Mouse (Mus musculus) limb, embryonic 14.5 days (tissue): ENCODE measurements around the gene Gstm6. TPM values are rescaled to one million over a fixed set of nuclear protein-coding genes. Genes with fewer than 3 reads are reported as not detected.
"Not testable (repeated sequence)": the region's sequence is repeated elsewhere in the genome, so short reads cannot be mapped to it uniquely, and the experiment has no call there.

Experiments
- ATAC-seq: fragments of 200-750 bp; cut with Nextera tagmentation; 2 replicates; pipeline ENCODE4 v1.8.0; 2017; ENCODE audit warnings: low read depth, moderate number of reproducible peaks, moderate TSS enrichment; ENCODE audit not compliant: low FRiP score
- DNase-seq: peaks from one replicate; pipeline ENCODE4 v3.0.0-alpha.2; 2015; ENCODE audit warnings: low spot score
- H3K27ac ChIP-seq: fragments of 300-500 bp; sonication (generic); replicated peaks from 2 replicates; pipeline ENCODE4 v1.5.1; 2014; ENCODE audit warnings: low read depth, mild to moderate bottlenecking, low read length, moderate library complexity, mixed read lengths
- H3K27me3 ChIP-seq: fragments of 300-500 bp; sonication (generic); 2 replicates; pipeline ENCODE4 v1.6.1; 2014; ENCODE audit warnings: low read length, mixed read lengths; ENCODE audit not compliant: control insufficient read depth, insufficient read depth
- H3K36me3 ChIP-seq: fragments of 300-500 bp; sonication (generic); 2 replicates; pipeline ENCODE4 v1.6.1; 2014; ENCODE audit warnings: mild to moderate bottlenecking, low read length, moderate library complexity, mixed read lengths; ENCODE audit not compliant: control insufficient read depth, insufficient read depth
- H3K4me1 ChIP-seq: fragments of 300-500 bp; sonication (generic); 2 replicates; pipeline ENCODE4 v1.6.1; 2014; ENCODE audit warnings: antibody characterized with exemption, low read length, mixed read lengths; ENCODE audit not compliant: control insufficient read depth, insufficient read depth
- H3K4me2 ChIP-seq: fragments of 300-500 bp; sonication (generic); replicated peaks from 2 replicates; pipeline ENCODE4 v1.6.1; 2014; ENCODE audit warnings: low read depth, mild to moderate bottlenecking, low read length, moderate library complexity; ENCODE audit not compliant: severe bottlenecking
- H3K4me3 ChIP-seq: fragments of 300-500 bp; sonication (generic); replicated peaks from 2 replicates; pipeline ENCODE4 v1.5.1; 2014; ENCODE audit warnings: low read length
- H3K9ac ChIP-seq: fragments of 300-500 bp; sonication (generic); 2 replicates; pipeline ENCODE4 v1.6.1; 2014; ENCODE audit warnings: mild to moderate bottlenecking, low read depth, low read length, moderate library complexity; ENCODE audit not compliant: severe bottlenecking
- H3K9me3 ChIP-seq: fragments of 300-500 bp; sonication (generic); 2 replicates; pipeline ENCODE4 v1.6.1; 2016; ENCODE audit warnings: low read length; ENCODE audit not compliant: control insufficient read depth
- POLR2A ChIP-seq: fragments of 200-500 bp; IDR thresholded peaks from 2 replicates; pipeline ENCODE4 v1.8.0; 2012; ENCODE audit warnings: inconsistent platforms, mild to moderate bottlenecking, moderate library complexity, borderline replicate concordance; ENCODE audit not compliant: insufficient read depth, insufficient read length; ENCODE audit errors: extremely low read depth
- WGBS: fragments of 180-500 bp; shearing (Covaris S2); extraction: QIAGEN DNeasy Blood & Tissue Kit; methylation state at CpG from one replicate; pipeline ENCODE4 v1.1.7; 2014; 5-methylcytosine and 5-hydroxymethylcytosine counted together
- polyA plus RNA-seq, 2 experiments: library from polyadenylated mRNA; depleted of rRNA in 1 of 2; stranded (reverse) in 1 of 2; unstranded in 1 of 2; fragments of >200 nt; fragmentation: Nextera tagmentation in 1 of 2; extraction: Ambion mirVana in 1 of 2; gene quantifications; 2 replicates each; pipeline versions ENCODE4 v1.2.1 to v1.2.3; 2012 to 2014

Gene Gstm6
- polyA plus RNA-seq (2012; rRNA removed) = 7.3 and 7.6 TPM in 2 replicates
- polyA plus RNA-seq (2014; fragmentation: Nextera tagmentation; extraction: Ambion mirVana) = 9.5 and 13.0 TPM in 2 replicates

- Histone ChIP-seq H3K4me1 (peaks cover 5% of the 10 kb centered on the region), H3K27ac (no peak within 1 kb of the TSS), H3K9me3 (no peaks in the 10 kb centered on the region), H3K4me2 (peak within 1 kb of the TSS; percentile 46), H3K27me3 (no peaks in the 10 kb centered on the region), H3K9ac (0 out of 2 replicates have a peak within 1 kb of the TSS, but pooled peaks have one; percentile 21), H3K36me3 (no peaks in the 10 kb centered on the region), H3K4me3 (peak within 1 kb of the TSS; percentile 31)
- no peak for TF ChIP-seq POLR2A
- ATAC-seq = peak; percentile 78
- peak; percentile 65 for DNase-seq
- WGBS = 12% methylated on average over 20 of the region's 20 CpGs
Measured at GRCm38 (mm10) chr3:107943239-107943990, at the start of gene Gstm6. Gene Gstm6 (minus strand): TSS chr3:107943749.

GRCm38 (mm10) chr3:107986041-107986562 is 42.6 kb upstream of the Gstm6 start, which contains the start of gene Gstm2:
Gene Gstm2 (minus strand): TSS chr3:107986453.
- peak within 1 kb of the TSS; percentile 32 for H3K4me2 ChIP-seq
- H3K9me3 ChIP-seq = no peaks in the 10 kb centered on the region
- no peaks in the 10 kb centered on the region for H3K4me1 ChIP-seq
- ATAC-seq = peak; percentile 73
- whole genome bisulfite sequencing = 42% methylated on average over 8 of the region's 8 CpGs
- H3K27me3 ChIP-seq = no peaks in the 10 kb centered on the region
- no peak within 1 kb of the TSS for H3K9ac ChIP-seq
- no peak within 1 kb of the TSS for H3K27ac ChIP-seq
- peak within 1 kb of the TSS; percentile 20 for H3K4me3 ChIP-seq
- TF ChIP-seq POLR2A = no peak
- DNase-seq = peak; percentile 62
- H3K36me3 ChIP-seq = no peaks in the 10 kb centered on the region

GRCm38 (mm10) chr3:107985141-107985540 is 41.6 kb upstream of the Gstm6 start:
- not testable (repeated sequence) for H3K9me3 ChIP-seq, H3K4me3 ChIP-seq, H3K27me3 ChIP-seq, H3K36me3 ChIP-seq, DNase-seq, H3K27ac ChIP-seq, H3K9ac ChIP-seq, H3K4me1 ChIP-seq, H3K4me2 ChIP-seq, ATAC-seq
- 92% methylated on average over 2 of the region's 2 CpGs for WGBS

GRCm38 (mm10) chr3:107984471-107984870 is 40.9 kb upstream of the Gstm6 start:
- Histone ChIP-seq H3K4me1 (no peaks in the 10 kb centered on the region), H3K27ac (no peak overlapping the region), H3K9ac (no peak overlapping the region), H3K4me2 (no peak overlapping the region), H3K9me3 (no peaks in the 10 kb centered on the region), H3K27me3 (no peaks in the 10 kb centered on the region), H3K36me3 (no peaks in the 10 kb centered on the region), H3K4me3 (no peak overlapping the region)
- WGBS = 84% methylated on average over 5 of the region's 5 CpGs
- DNase-seq = no peak
- no peak for TF ChIP-seq POLR2A
- no peak for ATAC-seq

- no peak for TF ChIP-seq POLR2A
- Histone ChIP-seq H3K27me3 (no peaks in the 10 kb centered on the region), H3K9ac (no peak overlapping the region), H3K9me3 (no peaks in the 10 kb centered on the region), H3K4me2 (no peak overlapping the region), H3K4me1 (no peaks in the 10 kb centered on the region), H3K27ac (no peak overlapping the region), H3K36me3 (no peaks in the 10 kb centered on the region), H3K4me3 (no peak overlapping the region)
- WGBS = 59% methylated on average over 3 of the region's 3 CpGs
- no peak for ATAC-seq
- no peak for DNase-seq
Measured at GRCm38 (mm10) chr3:107983771-107984170, 40.2 kb upstream of the Gstm6 start.
